Mouse (Mus musculus): ENCODE measurements around the gene Ube2m.
"Not testable (repeated sequence)": the region's sequence is repeated elsewhere in the genome, so short reads cannot be mapped to it uniquely, and the experiment has no call there.

Ube2m gene

GRCm38 (mm10) chr7:13037901-13038555 is at the start of gene Ube2m:
TSS of gene Ube2m (minus strand) at chr7:13038275.
- peak; percentile 99 for DNase-seq (ENCODE audit: low read depth, low spot score)

- no peak for DNase-seq (ENCODE audit: low read depth, low spot score)
Measured at GRCm38 (mm10) chr7:13072293-13072692, 34.2 kb upstream of the Ube2m start.

- not testable (repeated sequence) for DNase-seq (ENCODE audit: low read depth, low spot score)
Measured at GRCm38 (mm10) chr7:13063399-13063798, 25.3 kb upstream of the Ube2m start.

GRCm38 (mm10) chr7:13059536-13059935 is 21.5 kb upstream of the Ube2m start:
- DNase-seq (ENCODE audit: low read depth, low spot score): no peak

- no peak for DNase-seq (ENCODE audit: low read depth, low spot score)
Measured at GRCm38 (mm10) chr7:13056913-13057700, 19.0 kb upstream of the Ube2m start.

GRCm38 (mm10) chr7:13054287-13055010 is 16.4 kb upstream of the Ube2m start, which contains the start of gene Mzf1:
TSS of gene Mzf1 (minus strand) at chr7:13054764.
- DNase-seq (ENCODE audit: low read depth, low spot score): peak; percentile 98

- no peak for DNase-seq (ENCODE audit: low read depth, low spot score)
Measured at GRCm38 (mm10) chr7:13053961-13054286, 15.8 kb upstream of the Ube2m start.

- no peak for DNase-seq (ENCODE audit: low read depth, low spot score)
Measured at GRCm38 (mm10) chr7:13053501-13053900, 15.4 kb upstream of the Ube2m start.

- no peak for DNase-seq (ENCODE audit: low read depth, low spot score)
Measured at GRCm38 (mm10) chr7:13053001-13053400, 14.9 kb upstream of the Ube2m start.

GRCm38 (mm10) chr7:13046084-13046483 is 8.0 kb upstream of the Ube2m start:
- peak; percentile 77 for DNase-seq (ENCODE audit: low read depth, low spot score)

- no peak for DNase-seq (ENCODE audit: low read depth, low spot score)
Measured at GRCm38 (mm10) chr7:13044254-13044625, 6.2 kb upstream of the Ube2m start.

GRCm38 (mm10) chr7:13043445-13044253 is 5.6 kb upstream of the Ube2m start:
- DNase-seq (ENCODE audit: low read depth, low spot score): no peak

GRCm38 (mm10) chr7:13043120-13043444 is 5.0 kb upstream of the Ube2m start:
- DNase-seq (ENCODE audit: low read depth, low spot score): no peak

GRCm38 (mm10) chr7:13042511-13042910 is 4.4 kb upstream of the Ube2m start:
- no peak for DNase-seq (ENCODE audit: low read depth, low spot score)

GRCm38 (mm10) chr7:13041256-13041655 is 3.2 kb upstream of the Ube2m start:
- no peak for DNase-seq (ENCODE audit: low read depth, low spot score)

- DNase-seq (ENCODE audit: low read depth, low spot score): no peak
Measured at GRCm38 (mm10) chr7:13039181-13039580, 1.1 kb upstream of the Ube2m start.

- no peak for DNase-seq (ENCODE audit: low read depth, low spot score)
Measured at GRCm38 (mm10) chr7:13038621-13039169, 620 bp upstream of the Ube2m start.

- DNase-seq (ENCODE audit: low read depth, low spot score): no peak
Measured at GRCm38 (mm10) chr7:13037366-13037765, 709 bp downstream of the Ube2m start.

GRCm38 (mm10) chr7:13036806-13037205 is 1.3 kb downstream of the Ube2m start:
- no peak for DNase-seq (ENCODE audit: low read depth, low spot score)

- DNase-seq (ENCODE audit: low read depth, low spot score): no peak
Measured at GRCm38 (mm10) chr7:13035211-13035855, 2.7 kb downstream of the Ube2m start.

All from mesoderm, embryonic 11.5 days (tissue).